Mouse (Mus musculus): ENCODE results near the gene Pla2g3. TPM values are rescaled to one million over a fixed set of nuclear protein-coding genes. Genes with fewer than 3 reads are reported as not detected.

The Pla2g3 gene
- polyA plus RNA-seq, 1 experiment from 2014 or later: 0.33 TPM

GRCm38 (mm10) chr11:3545531-3546241, 57.6 kb downstream of the Pla2g3 start:
- Histone ChIP-seq H3K36me3 (ENCODE audit: control insufficient read depth, insufficient read depth, low read length) (no peaks in the 10 kb centered on the region), H3K9me3 (ENCODE audit: control insufficient read depth, low read length) (peaks cover 4% of the 10 kb centered on the region; the same call in 1 of the 2 replicates), H3K9ac (ENCODE audit: low read depth, low read length) (no peak overlapping the region), H3K4me3 (ENCODE audit: low read length) (no peak overlapping the region), H3K4me1 (ENCODE audit: control insufficient read depth, insufficient read depth, low read length) (peaks cover 16% of the 10 kb centered on the region), H3K27me3 (replicated peaks; ENCODE audit: control insufficient read depth, insufficient read depth, low read length) (no peaks in the 10 kb centered on the region), H3K27ac (ENCODE audit: low read length) (no peak overlapping the region), H3K4me2 (ENCODE audit: low read depth, low read length) (no peak overlapping the region)
- ATAC-seq: peak; percentile 33; the same call in 1 of the 2 replicates
- WGBS: 20% methylated on average over 9 of the region's 9 CpGs

GRCm38 (mm10) chr11:3546242-3546562, 58.1 kb downstream of the Pla2g3 start:
- WGBS: 23% methylated on average over 1 of the region's 1 CpGs
- Histone ChIP-seq H3K4me3 (ENCODE audit: low read length) (no peak overlapping the region), H3K9me3 (ENCODE audit: control insufficient read depth, low read length) (peaks cover 4% of the 10 kb centered on the region; the same call in 1 of the 2 replicates), H3K27ac (ENCODE audit: low read length) (no peak overlapping the region), H3K27me3 (replicated peaks; ENCODE audit: control insufficient read depth, insufficient read depth, low read length) (no peaks in the 10 kb centered on the region), H3K36me3 (ENCODE audit: control insufficient read depth, insufficient read depth, low read length) (no peaks in the 10 kb centered on the region), H3K9ac (ENCODE audit: low read depth, low read length) (no peak overlapping the region), H3K4me2 (ENCODE audit: low read depth, low read length) (no peak overlapping the region), H3K4me1 (ENCODE audit: control insufficient read depth, insufficient read depth, low read length) (peaks cover 16% of the 10 kb centered on the region)
- no peak for ATAC-seq

GRCm38 (mm10) chr11:3547047-3547446, 59.0 kb downstream of the Pla2g3 start:
- ATAC-seq: no peak
- Histone ChIP-seq H3K4me3 (ENCODE audit: low read length) (no peak overlapping the region), H3K4me1 (ENCODE audit: control insufficient read depth, insufficient read depth, low read length) (peaks cover 11% of the 10 kb centered on the region), H3K27ac (ENCODE audit: low read length) (no peak overlapping the region), H3K4me2 (ENCODE audit: low read depth, low read length) (no peak overlapping the region), H3K27me3 (replicated peaks; ENCODE audit: control insufficient read depth, insufficient read depth, low read length) (no peaks in the 10 kb centered on the region), H3K9me3 (ENCODE audit: control insufficient read depth, low read length) (peaks cover 4% of the 10 kb centered on the region; the same call in 1 of the 2 replicates), H3K36me3 (ENCODE audit: control insufficient read depth, insufficient read depth, low read length) (no peaks in the 10 kb centered on the region), H3K9ac (ENCODE audit: low read depth, low read length) (no peak overlapping the region)
- 80% methylated on average over 2 of the region's 2 CpGs for WGBS

- H3K36me3 ChIP-seq (ENCODE audit: control insufficient read depth, insufficient read depth, low read length): no peaks in the 10 kb centered on the region
- no peak overlapping the region for H3K4me3 ChIP-seq (ENCODE audit: low read length)
- H3K9ac ChIP-seq (ENCODE audit: low read depth, low read length): no peak overlapping the region
- WGBS: 43% methylated on average over 6 of the region's 6 CpGs
- H3K4me1 ChIP-seq (ENCODE audit: control insufficient read depth, insufficient read depth, low read length): peaks cover 7% of the 10 kb centered on the region
- H3K27ac ChIP-seq (ENCODE audit: low read length): no peak overlapping the region
- no peak overlapping the region for H3K4me2 ChIP-seq (ENCODE audit: low read depth, low read length)
- ATAC-seq: no peak
- H3K9me3 ChIP-seq (ENCODE audit: control insufficient read depth, low read length): peaks cover 4% of the 10 kb centered on the region; the same call in 1 of the 2 replicates
- no peaks in the 10 kb centered on the region for H3K27me3 ChIP-seq (replicated peaks; ENCODE audit: control insufficient read depth, insufficient read depth, low read length)
Observed at GRCm38 (mm10) chr11:3547969-3548368, 59.9 kb downstream of the Pla2g3 start.

- ATAC-seq: no peak
- Histone ChIP-seq H3K9ac (ENCODE audit: low read depth, low read length) (no peak overlapping the region), H3K4me1 (ENCODE audit: control insufficient read depth, insufficient read depth, low read length) (peaks cover 6% of the 10 kb centered on the region), H3K4me2 (ENCODE audit: low read depth, low read length) (no peak overlapping the region), H3K4me3 (ENCODE audit: low read length) (no peak overlapping the region), H3K36me3 (ENCODE audit: control insufficient read depth, insufficient read depth, low read length) (no peaks in the 10 kb centered on the region), H3K9me3 (ENCODE audit: control insufficient read depth, low read length) (peaks cover 4% of the 10 kb centered on the region; the same call in 1 of the 2 replicates), H3K27ac (ENCODE audit: low read length) (no peak overlapping the region), H3K27me3 (replicated peaks; ENCODE audit: control insufficient read depth, insufficient read depth, low read length) (no peaks in the 10 kb centered on the region)
- 73% methylated on average over 3 of the region's 3 CpGs for WGBS
Observed at GRCm38 (mm10) chr11:3548564-3549295, 60.6 kb downstream of the Pla2g3 start.

Other genes with a start within 250 kb of the Pla2g3 start
- gene Drg1, start 221.9 kb upstream of the Pla2g3 start, polyA plus RNA-seq (2015; fragmentation: Nextera tagmentation; extraction: Ambion mirVana): 179 and 194 TPM in 2 replicates
- gene Patz1, start 199.4 kb upstream of the Pla2g3 start, polyA plus RNA-seq (2015; fragmentation: Nextera tagmentation; extraction: Ambion mirVana): 20.9 and 22.1 TPM in 2 replicates
- 7.3 and 8.8 TPM in 2 replicates for gene Pik3ip1, start 157.9 kb upstream of the Pla2g3 start, polyA plus RNA-seq (2015; fragmentation: Nextera tagmentation; extraction: Ambion mirVana)
- gene Limk2, start 79.1 kb upstream of the Pla2g3 start, polyA plus RNA-seq (2015; fragmentation: Nextera tagmentation; extraction: Ambion mirVana): 81.3 and 90.6 TPM in 2 replicates
- gene Rnf185, start 35.9 kb upstream of the Pla2g3 start, polyA plus RNA-seq (2015; fragmentation: Nextera tagmentation; extraction: Ambion mirVana): 34.1 and 36.1 TPM in 2 replicates
- gene Inpp5j, start 16.5 kb downstream of the Pla2g3 start, polyA plus RNA-seq (2015; fragmentation: Nextera tagmentation; extraction: Ambion mirVana): 5.6 and 5.9 TPM in 2 replicates
- gene Selenom, start 26.4 kb downstream of the Pla2g3 start, polyA plus RNA-seq (2015; fragmentation: Nextera tagmentation; extraction: Ambion mirVana): 182 and 185 TPM in 2 replicates
- gene Smtn, start 52.3 kb downstream of the Pla2g3 start, polyA plus RNA-seq (2015; fragmentation: Nextera tagmentation; extraction: Ambion mirVana): 78.2 and 80.1 TPM in 2 replicates
- 17.1 and 18.1 TPM in 2 replicates for gene Morc2a, start 160.9 kb downstream of the Pla2g3 start, polyA plus RNA-seq (2015; fragmentation: Nextera tagmentation; extraction: Ambion mirVana)

Data from intestine, embryonic 16.5 days (tissue).